Mouse (Mus musculus) splenic B cell, adult 2 months (primary cell): ENCODE measurements around the gene Rhoa.

Source experiments
- DNase-seq: peaks from one replicate; pipeline ENCODE4 v3.0.0-alpha.2; 2011; ENCODE audit warnings: low read depth, low spot score
- H3K27me3 ChIP-seq: 2 replicates; pipeline ENCODE4 v1.6.1; 2012; ENCODE audit warnings: mild to moderate bottlenecking, low read length, moderate library complexity, mixed read lengths; ENCODE audit not compliant: control insufficient read depth, poor library complexity, insufficient read depth, severe bottlenecking
- H3K36me3 ChIP-seq: 2 replicates; pipeline ENCODE4 v1.6.1; 2012; ENCODE audit warnings: mild to moderate bottlenecking, low read length, moderate library complexity, mixed read lengths; ENCODE audit not compliant: control insufficient read depth, poor library complexity, insufficient read depth, severe bottlenecking

Rhoa gene

GRCm38 (mm10) chr9:108341139-108341475 lies 35.2 kb downstream of the Rhoa start:
- H3K27me3 ChIP-seq, result no peaks in the 10 kb centered on the region
- no peak for DNase-seq
- H3K36me3 ChIP-seq, result no peaks in the 10 kb centered on the region; the same call in none of the 2 replicates

GRCm38 (mm10) chr9:108341801-108342200 lies 35.9 kb downstream of the Rhoa start:
- no peak for DNase-seq
- no peaks in the 10 kb centered on the region; the same call in none of the 2 replicates for H3K36me3 ChIP-seq
- no peaks in the 10 kb centered on the region for H3K27me3 ChIP-seq

GRCm38 (mm10) chr9:108342301-108342831 lies 36.4 kb downstream of the Rhoa start:
- Histone ChIP-seq H3K36me3 (no peaks in the 10 kb centered on the region; the same call in none of the 2 replicates), H3K27me3 (no peaks in the 10 kb centered on the region)
- peak; percentile 68 for DNase-seq

- DNase-seq, result no peak
- Histone ChIP-seq H3K27me3 (no peaks in the 10 kb centered on the region), H3K36me3 (no peaks in the 10 kb centered on the region; the same call in 1 of the 2 replicates)
Measured at GRCm38 (mm10) chr9:108343331-108343730, 37.4 kb downstream of the Rhoa start.

GRCm38 (mm10) chr9:108343835-108344234 lies 37.9 kb downstream of the Rhoa start:
- Histone ChIP-seq H3K36me3 (no peaks in the 10 kb centered on the region), H3K27me3 (no peaks in the 10 kb centered on the region)
- no peak for DNase-seq

- no peak for DNase-seq
- Histone ChIP-seq H3K27me3 (no peaks in the 10 kb centered on the region), H3K36me3 (no peaks in the 10 kb centered on the region)
Measured at GRCm38 (mm10) chr9:108344471-108344870, 38.5 kb downstream of the Rhoa start.

- peaks cover 4% of the 10 kb centered on the region for H3K36me3 ChIP-seq
- no peak for DNase-seq
- H3K27me3 ChIP-seq, result no peaks in the 10 kb centered on the region
Measured at GRCm38 (mm10) chr9:108347024-108347423, 41.1 kb downstream of the Rhoa start.

- no peaks in the 10 kb centered on the region for H3K27me3 ChIP-seq
- peak; percentile 92 for DNase-seq
- H3K36me3 ChIP-seq, result peaks cover 4% of the 10 kb centered on the region
Measured at GRCm38 (mm10) chr9:108347540-108348289, 41.8 kb downstream of the Rhoa start, which contains the start of gene Usp4. Gene Usp4, plus strand, starts transcription at chr9:108347853.

GRCm38 (mm10) chr9:108348290-108348680 lies 42.4 kb downstream of the Rhoa start:
- no peaks in the 10 kb centered on the region for H3K27me3 ChIP-seq
- DNase-seq, result no peak
- peaks cover 4% of the 10 kb centered on the region for H3K36me3 ChIP-seq

GRCm38 (mm10) chr9:108349727-108350126 lies 43.8 kb downstream of the Rhoa start:
- H3K27me3 ChIP-seq, result no peaks in the 10 kb centered on the region
- no peak for DNase-seq
- H3K36me3 ChIP-seq, result peaks cover 4% of the 10 kb centered on the region

GRCm38 (mm10) chr9:108378234-108378633 lies 72.3 kb downstream of the Rhoa start:
- DNase-seq, result no peak
- Histone ChIP-seq H3K27me3 (no peaks in the 10 kb centered on the region), H3K36me3 (peaks cover 23% of the 10 kb centered on the region)

GRCm38 (mm10) chr9:108378736-108379135 lies 72.8 kb downstream of the Rhoa start:
- no peak for DNase-seq
- peaks cover 23% of the 10 kb centered on the region for H3K36me3 ChIP-seq
- H3K27me3 ChIP-seq, result no peaks in the 10 kb centered on the region

GRCm38 (mm10) chr9:108379294-108379693 lies 73.4 kb downstream of the Rhoa start:
- Histone ChIP-seq H3K36me3 (peaks cover 23% of the 10 kb centered on the region), H3K27me3 (no peaks in the 10 kb centered on the region)
- no peak for DNase-seq

- no peaks in the 10 kb centered on the region for H3K27me3 ChIP-seq
- peaks cover 28% of the 10 kb centered on the region for H3K36me3 ChIP-seq
- no peak for DNase-seq
Measured at GRCm38 (mm10) chr9:108381382-108381781, 75.5 kb downstream of the Rhoa start.

GRCm38 (mm10) chr9:108385006-108385405 lies 79.1 kb downstream of the Rhoa start:
- Histone ChIP-seq H3K36me3 (peaks cover 34% of the 10 kb centered on the region), H3K27me3 (no peaks in the 10 kb centered on the region)
- DNase-seq, result no peak
